ENCODE assay signal across 21 mouse cellular contexts in the genomic region with DNA sequence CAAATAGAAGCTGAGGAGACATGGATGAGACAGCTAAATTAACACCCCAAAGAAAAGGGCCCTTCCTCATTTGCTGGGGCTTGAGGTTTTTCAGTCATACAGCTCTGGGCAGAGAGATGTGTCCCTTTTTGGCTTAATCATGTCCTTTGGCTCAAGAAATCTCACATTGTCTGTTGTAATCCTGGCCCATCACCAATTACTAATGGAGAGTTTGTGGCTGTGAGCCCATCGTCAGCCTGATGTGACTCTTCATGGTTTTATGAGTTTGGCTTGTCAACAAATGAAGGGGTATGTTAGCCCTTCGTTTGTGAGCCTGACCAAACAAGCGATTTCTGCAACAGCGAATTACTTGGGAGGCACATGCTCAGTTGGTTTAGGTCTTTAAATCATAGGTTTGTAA. TPM values are rescaled to one million over a fixed set of nuclear protein-coding genes. Genes with fewer than 3 reads are reported as not detected.
A peak's percentile ranks its signal among the peaks of the same experiment; 100 is the strongest.
DNase-seq lines count a peak whose midpoint lies in the region; ATAC-seq and TF ChIP-seq lines count a peak whose summit lies in the region.
"Had no signal": no experiment of that assay in that cellular context is flagged by ENCODE, and none has a peak within 500 bp of the region (broad histone marks: within the 10 kb centered on the region; RNA-seq: fewer than 3 reads in every experiment).

No protein-coding gene starts in this region.

- no peaks in the 10 kb centered on the region for H3K4me1 ChIP-seq in forebrain, postnatal 0 days (ENCODE audit: insufficient read depth)
- no peaks in the 10 kb centered on the region; the same call in 1 of the 2 replicates for H3K4me1 ChIP-seq in forebrain, embryonic 13.5 days
- H3K4me1 ChIP-seq in kidney, embryonic 16.5 days (ENCODE audit: insufficient read depth, low read length), result peaks cover 4% of the 10 kb centered on the region; the same call in 1 of the 2 replicates
- H3K4me1 ChIP-seq: embryonic facial prominence, embryonic 15.5 days; heart, embryonic 12.5 days; limb, embryonic 15.5 days; midbrain, embryonic 10.5 days; neural tube, embryonic 15.5 days had no signal

- no peaks in the 10 kb centered on the region for H3K9me3 ChIP-seq in forebrain, postnatal 0 days (ENCODE audit: low read length)
- no peaks in the 10 kb centered on the region for H3K9me3 ChIP-seq in forebrain, embryonic 13.5 days (replicated peaks)
- no peaks in the 10 kb centered on the region; the same call in 1 of the 2 replicates for H3K9me3 ChIP-seq in kidney, embryonic 16.5 days (ENCODE audit: low read length)
- H3K9me3 ChIP-seq: embryonic facial prominence, embryonic 15.5 days; limb, embryonic 15.5 days; midbrain, embryonic 10.5 days; neural tube, embryonic 15.5 days had no signal

- no peaks in the 10 kb centered on the region for H3K27me3 ChIP-seq in forebrain, postnatal 0 days (ENCODE audit: insufficient read depth, low read length)
- H3K27me3 ChIP-seq in forebrain, embryonic 13.5 days, result no peaks in the 10 kb centered on the region
- H3K27me3 ChIP-seq in kidney, embryonic 16.5 days (ENCODE audit: insufficient read depth, low read length), result 0 out of 2 replicates have a peak, but pooled peaks cover 3% of the 10 kb centered on the region
- H3K27me3 ChIP-seq: CH12.LX; embryonic facial prominence, embryonic 15.5 days; heart, embryonic 12.5 days; limb, embryonic 15.5 days; neural tube, embryonic 15.5 days had no signal

- no peaks in the 10 kb centered on the region for H3K36me3 ChIP-seq in forebrain, postnatal 0 days (ENCODE audit: insufficient read depth)
- H3K36me3 ChIP-seq in forebrain, embryonic 13.5 days (ENCODE audit: poor library complexity, severe bottlenecking), result no peaks in the 10 kb centered on the region
- H3K36me3 ChIP-seq in kidney, embryonic 16.5 days (ENCODE audit: insufficient read depth, low read length), result no peaks in the 10 kb centered on the region
- H3K36me3 ChIP-seq: embryonic facial prominence, embryonic 15.5 days; G1E; heart, embryonic 12.5 days; limb, embryonic 15.5 days; midbrain, embryonic 10.5 days; neural tube, embryonic 15.5 days had no signal

- no peak overlapping the region for H3K4me2 ChIP-seq in forebrain, postnatal 0 days (ENCODE audit: low read depth)
- H3K4me2 ChIP-seq in forebrain, embryonic 13.5 days, result no peak overlapping the region
- no peak overlapping the region for H3K4me2 ChIP-seq in kidney, embryonic 16.5 days (replicated peaks; ENCODE audit: low read depth, low read length)
- H3K4me2 ChIP-seq: embryonic facial prominence, embryonic 15.5 days; heart, embryonic 12.5 days; limb, embryonic 15.5 days; neural tube, embryonic 15.5 days had no signal

- peak; percentile 34; the same call in 1 of the 2 replicates for ATAC-seq in forebrain, postnatal 0 days
- no peak for ATAC-seq in forebrain, embryonic 13.5 days
- no peak for ATAC-seq in kidney, embryonic 16.5 days (ENCODE audit: low FRiP score, low TSS enrichment)

- peak; percentile 29 for DNase-seq in forebrain, postnatal 0 days
- DNase-seq in kidney, postnatal 14 days, result peak; percentile 44
- peak; percentile 13 for DNase-seq in retina, adult 2 months (ENCODE audit: low read depth, low spot score)
- no peak for DNase-seq in retina, postnatal 1 day
- DNase-seq in ovary, adult 18-20 months (ENCODE audit: low spot score), result no peak
- DNase-seq: adrenal gland, adult 2 months; B cell, adult 2 months; cerebellum, adult 2 months; kidney, adult 11 months; layer of hippocampus, adult 9-11 months; right cerebral cortex, postnatal 25 days had no signal

- no peak overlapping the region for H3K9ac ChIP-seq in forebrain, postnatal 0 days
- H3K9ac ChIP-seq in forebrain, embryonic 13.5 days, result no peak overlapping the region
- H3K9ac ChIP-seq in kidney, embryonic 16.5 days (replicated peaks; ENCODE audit: low read length), result no peak overlapping the region
- H3K9ac ChIP-seq: embryonic facial prominence, embryonic 15.5 days; heart, embryonic 12.5 days; limb, embryonic 15.5 days; liver, embryonic 14.5 days; neural tube, embryonic 15.5 days had no signal

- no peak for TF ChIP-seq CTCF in forebrain, postnatal 0 days (IDR thresholded peaks at IDR 0.05; ENCODE audit: low read depth)

- H3K4me3 ChIP-seq in forebrain, postnatal 0 days (ENCODE audit: low read depth, low read length), result no peak overlapping the region
- no peak overlapping the region for H3K4me3 ChIP-seq in forebrain, embryonic 13.5 days
- no peak overlapping the region for H3K4me3 ChIP-seq in kidney, embryonic 16.5 days (ENCODE audit: low read length)
- H3K4me3 ChIP-seq: embryonic facial prominence, embryonic 15.5 days; heart, embryonic 12.5 days; limb, embryonic 15.5 days; midbrain, embryonic 10.5 days; neural tube, embryonic 15.5 days had no signal

- H3K27ac ChIP-seq in forebrain, postnatal 0 days (ENCODE audit: low read depth, low read length), result no peak overlapping the region
- no peak overlapping the region for H3K27ac ChIP-seq in forebrain, embryonic 13.5 days
- H3K27ac ChIP-seq in kidney, embryonic 16.5 days (ENCODE audit: low read length), result no peak overlapping the region
- H3K27ac ChIP-seq: embryonic facial prominence, embryonic 15.5 days; limb, embryonic 15.5 days; liver, embryonic 14.5 days; midbrain, embryonic 10.5 days; neural tube, embryonic 15.5 days had no signal

- WGBS in forebrain, postnatal 0 days, result 51% methylated on average over 4 of the region's 4 CpGs
- 63% methylated on average over 4 of the region's 4 CpGs for WGBS in forebrain, embryonic 13.5 days
- WGBS in kidney, embryonic 16.5 days, result 38% methylated on average over 4 of the region's 4 CpGs

RNA-seq across cellular contexts. Expression of a gene that starts 34.0 kb away (rescaled TPM):
- 57.9 and 68.6 TPM in 2 replicates for total RNA-seq in forebrain, postnatal 0 days (2014; rRNA removed)
- 44.1 and 54.1 TPM in 2 replicates for polyA plus RNA-seq in forebrain, postnatal 0 days (2015; fragmentation: Nextera tagmentation; extraction: Ambion mirVana)
- 55.0 and 56.9 TPM in 2 replicates for polyA plus RNA-seq in forebrain, embryonic 13.5 days (2015; fragmentation: Nextera tagmentation; extraction: Ambion mirVana)
- 27.4 and 29.1 TPM in 2 replicates for polyA plus RNA-seq in kidney, embryonic 16.5 days (2015; fragmentation: Nextera tagmentation; extraction: Ambion mirVana)
- total RNA-seq: CH12.LX had no signal
- polyA plus RNA-seq: G1E had no signal

Comparison
In these comparisons a context has a peak if more than half of its experiments do, and no peak if none do; other contexts are left out.
1. DNase-seq: peak in forebrain, postnatal 0 days (single experiment), kidney, postnatal 14 days (single experiment) and retina, adult 2 months (single experiment); none in retina, postnatal 1 day (single experiment) and ovary, adult 18-20 months (single experiment).